Comparison of ENCODE assay signal across 16 mouse cellular contexts in the genomic region with DNA sequence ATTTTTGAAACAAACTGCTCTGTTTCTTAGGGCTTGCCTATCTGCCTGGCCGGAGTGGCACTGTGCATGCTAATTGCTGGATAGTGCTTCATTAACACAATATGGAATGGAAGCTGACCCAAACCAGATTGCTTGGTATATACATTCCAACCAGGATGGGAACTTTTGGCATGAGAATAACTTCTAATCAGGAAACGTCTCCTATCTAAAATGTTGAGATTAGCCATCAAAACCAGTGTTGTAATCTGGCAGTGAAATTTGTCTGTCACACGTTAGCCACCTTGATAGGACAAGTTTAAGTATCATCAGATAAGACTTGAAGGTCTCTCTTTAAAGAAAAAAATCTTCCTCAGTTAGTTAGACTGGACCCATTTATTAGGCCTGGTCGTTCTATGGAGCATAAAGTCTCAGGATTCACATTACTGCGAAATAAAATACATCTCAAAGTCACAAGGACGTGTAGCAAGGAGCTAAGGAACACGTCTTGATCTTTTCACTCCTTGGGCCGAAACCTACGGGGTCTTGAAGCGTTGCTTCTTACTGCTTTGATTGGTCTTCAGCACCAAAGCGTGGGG. TPM values are rescaled to one million over a fixed set of nuclear protein-coding genes. Genes with fewer than 3 reads are reported as not detected.
DNase-seq lines count a peak whose midpoint lies in the region; ATAC-seq and TF ChIP-seq lines count a peak whose summit lies in the region.
"Had no signal": no experiment of that assay in that cellular context is flagged by ENCODE, and none has a peak within 500 bp of the region (broad histone marks: within the 10 kb centered on the region; RNA-seq: fewer than 3 reads in every experiment).

No protein-coding gene starts in this region.

- no peak for ATAC-seq in embryonic facial prominence, embryonic 13.5 days (ENCODE audit: insufficient number of reproducible peaks, insufficient read depth, low FRiP score, low TSS enrichment, low read depth)
- no peak for ATAC-seq in midbrain, embryonic 12.5 days (ENCODE audit: low FRiP score, low read depth)

- intact Hi-C loops in gastrocnemius, adult 2 months (cut with DNase I): loop anchor here (5.0 to 10.0 kb wide), 2 partner anchors 34 to 217 kb away; no protein-coding TSS in a partner anchor

- no peaks in the 10 kb centered on the region for H3K36me3 ChIP-seq in embryonic facial prominence, embryonic 13.5 days
- no peaks in the 10 kb centered on the region for H3K36me3 ChIP-seq in midbrain, embryonic 12.5 days
- H3K36me3 ChIP-seq in thymus, adult 2 months (ENCODE audit: control insufficient read depth, insufficient read depth, low read length): no peaks in the 10 kb centered on the region

- no peak for DNase-seq in gastrocnemius, adult 2 months
- DNase-seq in gastrocnemius, adult 8-10 months (ENCODE audit: low spot score in 2 of 2): no peak
- DNase-seq in ES-CJ7 (ENCODE audit: low read depth, low spot score): peak; percentile 44
- DNase-seq in thymus, adult 2 months: no peak
- DNase-seq in natural killer cell, adult 2 months (ENCODE audit: low spot score in 2 of 2): no peak
- no peak for DNase-seq in layer of hippocampus, postnatal 14 days (ENCODE audit: low spot score in 2 of 2)
- DNase-seq: gastrocnemius, postnatal 36 days; heart, postnatal 14 days; lung, postnatal 36 days; thymus, postnatal 4 days had no signal

- H3K4me1 ChIP-seq in embryonic facial prominence, embryonic 13.5 days: peaks cover 45% of the 10 kb centered on the region
- peaks cover 36% of the 10 kb centered on the region for H3K4me1 ChIP-seq in midbrain, embryonic 12.5 days
- H3K4me1 ChIP-seq in thymus, adult 2 months (replicated peaks; ENCODE audit: control insufficient read depth, insufficient read depth, low read length): no peaks in the 10 kb centered on the region

- H3K4me2 ChIP-seq in embryonic facial prominence, embryonic 13.5 days: peak overlapping the region; percentile 87
- H3K4me2 ChIP-seq in midbrain, embryonic 12.5 days (replicated peaks): no peak overlapping the region

- H3K4me3 ChIP-seq in gastrocnemius, adult 2 months: peak overlapping the region; percentile 85
- H3K4me3 ChIP-seq in embryonic facial prominence, embryonic 13.5 days: peak overlapping the region; percentile 50
- peak overlapping the region; percentile 47 for H3K4me3 ChIP-seq in midbrain, embryonic 12.5 days
- H3K4me3 ChIP-seq in thymus, adult 2 months (ENCODE audit: control insufficient read depth, insufficient read depth, low read length): no peak overlapping the region

- H3K9me3 ChIP-seq in embryonic facial prominence, embryonic 13.5 days: no peaks in the 10 kb centered on the region
- H3K9me3 ChIP-seq in midbrain, embryonic 12.5 days: no peaks in the 10 kb centered on the region

- peak overlapping the region; percentile 49; the same call in 1 of the 2 replicates for H3K9ac ChIP-seq in embryonic facial prominence, embryonic 13.5 days
- H3K9ac ChIP-seq in midbrain, embryonic 12.5 days (replicated peaks): no peak overlapping the region

- H3K27me3 ChIP-seq in embryonic facial prominence, embryonic 13.5 days: peaks cover 93% of the 10 kb centered on the region
- H3K27me3 ChIP-seq in midbrain, embryonic 12.5 days: peaks cover 90% of the 10 kb centered on the region
- peaks cover 34% of the 10 kb centered on the region for H3K27me3 ChIP-seq in thymus, adult 2 months (ENCODE audit: control insufficient read depth, insufficient read depth, low read length)

- no peak for TF ChIP-seq POLR2A in thymus, adult 2 months (IDR thresholded peaks at IDR 0.05; ENCODE audit: control insufficient read depth, extremely low read depth, insufficient read depth, low read length, poor library complexity)

- no peak for TF ChIP-seq CTCF in gastrocnemius, adult 2 months (IDR thresholded peaks at IDR 0.05)
- TF ChIP-seq CTCF in thymus, adult 2 months (IDR thresholded peaks at IDR 0.05; ENCODE audit: borderline replicate concordance, control insufficient read depth, extremely low read depth, insufficient read depth, low read length, poor library complexity): no peak

- no peak overlapping the region for H3K27ac ChIP-seq in gastrocnemius, adult 2 months
- H3K27ac ChIP-seq in embryonic facial prominence, embryonic 13.5 days: no peak overlapping the region
- no peak overlapping the region; the same call in 1 of the 2 replicates for H3K27ac ChIP-seq in midbrain, embryonic 12.5 days (replicated peaks)
- no peak overlapping the region for H3K27ac ChIP-seq in thymus, adult 2 months (ENCODE audit: control insufficient read depth, insufficient read depth, low read length)
- H3K27ac ChIP-seq: kidney, postnatal 0 days had no signal

- 9% methylated on average over 11 of the region's 11 CpGs for WGBS in embryonic facial prominence, embryonic 13.5 days
- WGBS in midbrain, embryonic 12.5 days: 2% methylated on average over 11 of the region's 11 CpGs
- WGBS in thymus, adult 2 months: 18% methylated on average over 11 of the region's 11 CpGs

RNA-seq across cellular contexts. Expression of a gene that starts 2.1 kb away (rescaled TPM):
- 1 to 10 TPM; 4.2 to 9.2 TPM for total RNA-seq in gastrocnemius, adult 2 months (2021)
- total RNA-seq in gastrocnemius, adult 8-10 months (2022): 1 to 10 TPM; 4.0 to 6.1 (median 5.5) TPM
- 62.5 and 65.6 TPM in 2 replicates for polyA plus RNA-seq in embryonic facial prominence, embryonic 13.5 days (2015; fragmentation: Nextera tagmentation; extraction: Ambion mirVana)
- 65.6 and 78.1 TPM in 2 replicates for polyA plus RNA-seq in midbrain, embryonic 12.5 days (2016; fragmentation: Nextera tagmentation; extraction: Ambion mirVana)
- polyA plus RNA-seq in thymus, adult 2 months (2012; rRNA removed): 0.19 and 0.26 TPM in 2 replicates
- total RNA-seq in layer of hippocampus, postnatal 14 days (2021): under 1 TPM in 1 of 2 experiments, not detected in 1; 0.45 TPM
- total RNA-seq: layer of hippocampus, postnatal 25 days; MEL had no signal
- polyA plus RNA-seq: liver, adult 2 months had no signal
